Mouse (Mus musculus) cerebellum, adult 2 months (tissue): ENCODE data around the gene Nek3.

Source experiments
- CTCF ChIP-seq: fragments of 200-500 bp; IDR thresholded peaks from 2 replicates; pipeline ENCODE4 v1.5.1; 2011; ENCODE audit warnings: low read depth, mild to moderate bottlenecking, control low read depth, low read length, moderate library complexity, borderline replicate concordance; ENCODE audit not compliant: insufficient read depth
- POLR2A ChIP-seq: fragments of 200-500 bp; IDR thresholded peaks from 2 replicates; pipeline ENCODE4 v1.6.1; 2011; ENCODE audit warnings: low read length, control low read depth, borderline replicate concordance; ENCODE audit not compliant: insufficient read depth

- TF ChIP-seq CTCF: no peak
- no peak for TF ChIP-seq POLR2A
Measured at GRCm38 (mm10) chr8:22185431-22186397, 19.5 kb upstream of the Nek3 start, which contains the start of gene Ckap2.
